Mouse (Mus musculus) cortical plate, adult 2 months (tissue): ENCODE measurements at regions not wholly inside any gene's neighbourhood (a gene's known extent, or its start where the extent isn't known, plus 50 kb on each side); places are given as distances from the start of the nearest gene placed in this dataset.

Source experiments
- CTCF ChIP-seq: fragments of 200-500 bp; IDR thresholded peaks from 2 replicates; pipeline ENCODE4 v1.5.1; 2011; ENCODE audit warnings: mild to moderate bottlenecking, control low read depth, low read length; ENCODE audit not compliant: insufficient read depth; ENCODE audit errors: extremely low read depth
- POLR2A ChIP-seq: fragments of 200-500 bp; IDR thresholded peaks from 2 replicates; pipeline ENCODE4 v1.6.1; 2011; ENCODE audit warnings: mild to moderate bottlenecking, low read length, control low read depth; ENCODE audit not compliant: insufficient read depth; ENCODE audit errors: extremely low read depth

- TF ChIP-seq POLR2A (no peak), CTCF (no peak)
Observed at GRCm38 (mm10) chr2:45514290-45515180, 397.3 kb upstream of the Zeb2 start.
